Mouse (Mus musculus) forebrain, embryonic 13.5 days (tissue): ENCODE results near the gene Zeb2. TPM values are rescaled to one million over a fixed set of nuclear protein-coding genes. Genes with fewer than 3 reads are reported as not detected.

ENCODE experiments used
- ATAC-seq: fragments of 200-750 bp; cut with Nextera tagmentation; 2 replicates; pipeline ENCODE4 v1.8.0; 2017
- H3K27ac ChIP-seq: fragments of 300-500 bp; sonication (generic); 2 replicates; pipeline ENCODE4 v1.5.1; 2015; ENCODE audit warnings: inconsistent platforms, mild to moderate bottlenecking, moderate library complexity
- H3K27me3 ChIP-seq: fragments of 300-500 bp; sonication (generic); 2 replicates; pipeline ENCODE4 v1.6.1; 2015; ENCODE audit warnings: mild to moderate bottlenecking, inconsistent platforms
- H3K36me3 ChIP-seq: fragments of 300-500 bp; sonication (generic); 2 replicates; pipeline ENCODE4 v1.6.1; 2015; ENCODE audit warnings: mild to moderate bottlenecking, inconsistent platforms; ENCODE audit not compliant: poor library complexity, severe bottlenecking
- H3K4me1 ChIP-seq: fragments of 300-500 bp; sonication (generic); 2 replicates; pipeline ENCODE4 v1.6.1; 2015; ENCODE audit warnings: inconsistent platforms
- H3K4me2 ChIP-seq: fragments of 300-500 bp; sonication (generic); 2 replicates; pipeline ENCODE4 v1.6.1; 2015; ENCODE audit warnings: inconsistent platforms, mild to moderate bottlenecking, moderate library complexity
- H3K4me3 ChIP-seq: fragments of 300-500 bp; sonication (generic); 2 replicates; pipeline ENCODE4 v1.5.1; 2015; ENCODE audit warnings: mild to moderate bottlenecking, inconsistent platforms
- H3K9ac ChIP-seq: fragments of 300-500 bp; sonication (generic); 2 replicates; pipeline ENCODE4 v1.6.1; 2015; ENCODE audit warnings: mild to moderate bottlenecking, inconsistent platforms
- H3K9me3 ChIP-seq: fragments of 300-500 bp; sonication (generic); replicated peaks from 2 replicates; pipeline ENCODE4 v1.6.1; 2016; ENCODE audit warnings: inconsistent platforms
- WGBS: fragments of 180-500 bp; shearing (Covaris S2); methylation state at CpG from one replicate; pipeline ENCODE4 v1.1.7; 2015; 5-methylcytosine and 5-hydroxymethylcytosine counted together
- polyA plus RNA-seq: library from polyadenylated mRNA; unstranded; fragments of >200 nt; fragmentation: Nextera tagmentation; extraction: Ambion mirVana; gene quantifications from 2 replicates; pipeline ENCODE4 v1.2.1, GENCODE M21; 2015

The Zeb2 gene
- polyA plus RNA-seq, 1 experiment from 2014 or later, result 85.4 TPM

- Histone ChIP-seq H3K9ac (peak overlapping the region; percentile 99), H3K4me2 (peak overlapping the region; percentile 75), H3K4me3 (peak overlapping the region; percentile 92), H3K4me1 (peaks cover 59% of the 10 kb centered on the region), H3K9me3 (no peaks in the 10 kb centered on the region), H3K36me3 (no peaks in the 10 kb centered on the region), H3K27me3 (no peaks in the 10 kb centered on the region), H3K27ac (peak overlapping the region; percentile 99)
- under 1% methylated on average over 20 of the region's 20 CpGs for WGBS
- peak; percentile 9; the same call in 1 of the 2 replicates for ATAC-seq
Observed at GRCm38 (mm10) chr2:45110757-45111411, 6.3 kb downstream of the Zeb2 start.

GRCm38 (mm10) chr2:45109951-45110756, 7.0 kb downstream of the Zeb2 start:
- H3K4me2 ChIP-seq, result peak overlapping the region; percentile 75

GRCm38 (mm10) chr2:45109161-45109950, 7.8 kb downstream of the Zeb2 start:
- Histone ChIP-seq H3K4me1 (peaks cover 60% of the 10 kb centered on the region), H3K4me3 (peak overlapping the region; percentile 92), H3K36me3 (no peaks in the 10 kb centered on the region), H3K27me3 (no peaks in the 10 kb centered on the region), H3K9ac (peak overlapping the region; percentile 99), H3K27ac (peak overlapping the region; percentile 99), H3K4me2 (peak overlapping the region; percentile 75), H3K9me3 (no peaks in the 10 kb centered on the region)
- ATAC-seq, result peak; percentile 37
- WGBS, result 2% methylated on average over 35 of the region's 74 CpGs

More at GRCm38 (mm10) chr2:45109951-45110756, 7.0 kb downstream of the Zeb2 start:
- Histone ChIP-seq H3K4me1 (peaks cover 60% of the 10 kb centered on the region), H3K27ac (peak overlapping the region; percentile 99), H3K9me3 (no peaks in the 10 kb centered on the region), H3K9ac (peak overlapping the region; percentile 99), H3K36me3 (no peaks in the 10 kb centered on the region), H3K27me3 (no peaks in the 10 kb centered on the region), H3K4me3 (peak overlapping the region; percentile 92)
- peak; percentile 24; the same call in 1 of the 2 replicates for ATAC-seq
- WGBS, result under 1% methylated on average over 54 of the region's 54 CpGs

- H3K4me1 ChIP-seq, result peaks cover 60% of the 10 kb centered on the region
- no peaks in the 10 kb centered on the region for H3K36me3 ChIP-seq
- peak overlapping the region; percentile 99 for H3K9ac ChIP-seq
- H3K9me3 ChIP-seq, result no peaks in the 10 kb centered on the region
- peak overlapping the region; percentile 75 for H3K4me2 ChIP-seq
- WGBS, result under 1% methylated on average over 23 of the region's 25 CpGs
- H3K27ac ChIP-seq, result peak overlapping the region; percentile 99
- no peaks in the 10 kb centered on the region for H3K27me3 ChIP-seq
- peak; percentile 60 for ATAC-seq
- peak overlapping the region; percentile 92 for H3K4me3 ChIP-seq
Observed at GRCm38 (mm10) chr2:45108521-45109091, 8.6 kb downstream of the Zeb2 start.

- H3K4me2 ChIP-seq, result peak overlapping the region; percentile 75
- 22% methylated on average over 2 of the region's 2 CpGs for WGBS
- peak overlapping the region; percentile 92 for H3K4me3 ChIP-seq
- H3K9ac ChIP-seq, result peak overlapping the region; percentile 99
- no peak for ATAC-seq
- H3K27ac ChIP-seq, result peak overlapping the region; percentile 99
- H3K9me3 ChIP-seq, result no peaks in the 10 kb centered on the region
- H3K36me3 ChIP-seq, result no peaks in the 10 kb centered on the region
- no peaks in the 10 kb centered on the region for H3K27me3 ChIP-seq
- peaks cover 63% of the 10 kb centered on the region for H3K4me1 ChIP-seq
Observed at GRCm38 (mm10) chr2:45107555-45107954, 9.6 kb downstream of the Zeb2 start.

- peak overlapping the region; percentile 46 for H3K27ac ChIP-seq
- H3K4me2 ChIP-seq, result peak overlapping the region; percentile 75
- no peaks in the 10 kb centered on the region for H3K27me3 ChIP-seq
- 42% methylated on average over 7 of the region's 7 CpGs for WGBS
- no peak for ATAC-seq
- H3K36me3 ChIP-seq, result 0 out of 2 replicates have a peak, but pooled peaks cover 4% of the 10 kb centered on the region
- peak overlapping the region; percentile 92 for H3K4me3 ChIP-seq
- H3K9ac ChIP-seq, result peak overlapping the region; percentile 63
- peaks cover 71% of the 10 kb centered on the region for H3K4me1 ChIP-seq
- H3K9me3 ChIP-seq, result no peaks in the 10 kb centered on the region
Observed at GRCm38 (mm10) chr2:45105922-45106851, 11.0 kb downstream of the Zeb2 start.

GRCm38 (mm10) chr2:45105281-45105721, 11.9 kb downstream of the Zeb2 start:
- no peak for ATAC-seq
- peaks cover 80% of the 10 kb centered on the region for H3K4me1 ChIP-seq
- H3K27ac ChIP-seq, result peak overlapping the region; percentile 76; the same call in 1 of the 2 replicates
- WGBS, result 47% methylated on average over 6 of the region's 6 CpGs
- no peaks in the 10 kb centered on the region for H3K9me3 ChIP-seq
- no peaks in the 10 kb centered on the region for H3K27me3 ChIP-seq
- H3K9ac ChIP-seq, result peak overlapping the region; percentile 63
- H3K36me3 ChIP-seq, result 0 out of 2 replicates have a peak, but pooled peaks cover 4% of the 10 kb centered on the region
- peak overlapping the region; percentile 75 for H3K4me2 ChIP-seq
- H3K4me3 ChIP-seq, result peak overlapping the region; percentile 21

GRCm38 (mm10) chr2:45104511-45105055, 12.6 kb downstream of the Zeb2 start:
- Histone ChIP-seq H3K9me3 (no peaks in the 10 kb centered on the region), H3K4me1 (peaks cover 87% of the 10 kb centered on the region), H3K9ac (peak overlapping the region; percentile 63), H3K27ac (peak overlapping the region; percentile 76), H3K27me3 (no peaks in the 10 kb centered on the region), H3K36me3 (0 out of 2 replicates have a peak, but pooled peaks cover 4% of the 10 kb centered on the region), H3K4me2 (peak overlapping the region; percentile 75), H3K4me3 (peak overlapping the region; percentile 21)
- 7% methylated on average over 7 of the region's 7 CpGs for WGBS
- no peak for ATAC-seq

GRCm38 (mm10) chr2:45104066-45104465, 13.1 kb downstream of the Zeb2 start:
- Histone ChIP-seq H3K9ac (peak overlapping the region; percentile 63), H3K4me2 (peak overlapping the region; percentile 75), H3K4me3 (peak overlapping the region; percentile 21; the same call in 1 of the 2 replicates), H3K4me1 (peaks cover 91% of the 10 kb centered on the region), H3K27me3 (no peaks in the 10 kb centered on the region), H3K27ac (peak overlapping the region; percentile 76), H3K9me3 (no peaks in the 10 kb centered on the region), H3K36me3 (0 out of 2 replicates have a peak, but pooled peaks cover 4% of the 10 kb centered on the region)
- 37% methylated on average over 4 of the region's 4 CpGs for WGBS
- ATAC-seq, result no peak
